Mouse (Mus musculus) CH12.LX (cell line): ENCODE data around the gene Nemp1.

Experiments
- CTCF ChIP-seq, 2 experiments: IDR thresholded peaks in 1 of 2; conservative IDR thresholded peaks in 1 of 2; 2 replicates each; pipeline ENCODE4 v1.5.1; 2011 to 2012; ENCODE audit warnings: low read depth in 2 of 2, low read length in 2 of 2, improper control_type of control experiment in 1 of 2, inconsistent platforms in 1 of 2, mild to moderate bottlenecking in 1 of 2, moderate library complexity in 1 of 2
- HCFC1 ChIP-seq: IDR thresholded peaks from 2 replicates; pipeline ENCODE4 v1.6.1; 2012; ENCODE audit warnings: low read depth, mild to moderate bottlenecking, inconsistent platforms, low read length, improper control_type of control experiment
- JUN ChIP-seq: IDR thresholded peaks from 2 replicates; pipeline ENCODE4 v1.6.1; 2011; ENCODE audit warnings: low read depth, mild to moderate bottlenecking, low read length, improper control_type of control experiment, moderate library complexity; ENCODE audit not compliant: insufficient read depth
- MYC ChIP-seq: IDR thresholded peaks from 2 replicates; pipeline ENCODE4 v1.6.1; 2011; ENCODE audit warnings: low read depth, mild to moderate bottlenecking, improper control_type of control experiment, low read length
- POLR2A ChIP-seq: IDR thresholded peaks from 2 replicates; pipeline ENCODE4 v1.6.1; 2011; ENCODE audit warnings: low read depth, mild to moderate bottlenecking, improper control_type of control experiment, low read length
- RCOR1 ChIP-seq: conservative IDR thresholded peaks from 2 replicates; pipeline ENCODE4 v1.6.1; 2012; ENCODE audit warnings: low read depth, mild to moderate bottlenecking, inconsistent platforms, low read length, improper control_type of control experiment
- USF2 ChIP-seq: conservative IDR thresholded peaks from 2 replicates; pipeline ENCODE4 v1.6.1; 2011; ENCODE audit warnings: low read depth, low read length, improper control_type of control experiment

DNA sequence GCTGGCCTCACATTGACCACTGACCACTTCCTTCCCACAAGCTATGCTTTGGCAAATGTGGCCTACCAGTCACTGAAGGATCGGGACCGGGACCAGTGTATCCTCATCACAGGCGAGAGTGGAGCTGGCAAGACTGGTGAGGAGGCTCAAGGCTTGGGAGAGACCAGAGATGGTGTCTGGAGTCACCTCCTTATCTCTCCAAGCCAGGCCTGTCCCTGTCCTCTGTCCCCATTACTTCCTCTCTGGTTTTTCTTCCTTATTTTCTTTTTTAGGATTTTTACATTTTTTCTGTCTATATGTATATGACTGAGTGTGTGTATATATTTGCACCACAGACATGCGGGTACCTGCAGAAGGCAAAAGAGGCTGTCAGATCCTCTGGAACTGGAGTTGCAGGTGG lies 39.1 kb downstream of the Nemp1 start:
- TF ChIP-seq MYC (no peak), USF2 (no peak), RCOR1 (no peak), POLR2A (no peak), CTCF (conservative IDR thresholded peaks at IDR 0.05 in 1 of 2, IDR thresholded peaks at IDR 0.05 in 1 of 2; ENCODE audit: low read depth in 2 of 2, low read length in 2 of 2) (no peak), HCFC1 (no peak), JUN (no peak)
